Mouse (Mus musculus): ENCODE measurements around the gene Pparg. TPM values are rescaled to one million over a fixed set of nuclear protein-coding genes. Genes with fewer than 3 reads are reported as not detected.

Pparg gene
- polyA plus RNA-seq, 1 experiment from 2014 or later = not detected

DNA sequence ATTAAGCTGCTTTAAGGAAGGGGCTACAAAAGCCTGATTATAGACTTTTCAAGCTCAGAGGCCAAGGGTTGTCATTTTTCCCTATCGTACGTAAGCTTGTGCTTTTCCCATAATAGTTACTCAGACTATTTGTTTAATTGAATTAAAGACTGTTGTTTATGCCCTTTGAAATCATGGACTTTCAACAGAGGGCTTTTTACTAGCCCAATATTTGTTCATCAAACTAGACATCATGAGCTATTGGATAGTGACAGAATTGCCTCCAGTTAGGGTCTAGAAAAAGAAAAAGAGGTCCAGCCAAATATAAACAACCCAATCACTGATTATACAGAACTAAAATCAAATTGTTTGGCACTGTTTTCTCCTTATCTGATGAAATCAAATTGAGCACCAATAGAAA, 104.7 kb downstream of the Pparg start:
- Histone ChIP-seq H3K9ac (ENCODE audit: low read length) (no peak overlapping the region), H3K36me3 (ENCODE audit: control insufficient read depth, insufficient read depth, low read length) (no peaks in the 10 kb centered on the region), H3K27ac (ENCODE audit: low read depth, low read length) (no peak overlapping the region), H3K4me1 (ENCODE audit: control insufficient read depth, insufficient read depth, low read length) (peaks cover 10% of the 10 kb centered on the region; the same call in 1 of the 2 replicates), H3K9me3 (replicated peaks; ENCODE audit: control insufficient read depth, low read length) (no peaks in the 10 kb centered on the region), H3K4me3 (ENCODE audit: low read depth, low read length) (no peak overlapping the region), H3K4me2 (ENCODE audit: low read length) (no peak overlapping the region), H3K27me3 (replicated peaks; ENCODE audit: control insufficient read depth, insufficient read depth, low read length) (no peaks in the 10 kb centered on the region)
- ATAC-seq = no peak
- DNase-seq (ENCODE audit: low spot score) = no peak
- WGBS = 35% methylated on average over 2 of the region's 2 CpGs

DNA sequence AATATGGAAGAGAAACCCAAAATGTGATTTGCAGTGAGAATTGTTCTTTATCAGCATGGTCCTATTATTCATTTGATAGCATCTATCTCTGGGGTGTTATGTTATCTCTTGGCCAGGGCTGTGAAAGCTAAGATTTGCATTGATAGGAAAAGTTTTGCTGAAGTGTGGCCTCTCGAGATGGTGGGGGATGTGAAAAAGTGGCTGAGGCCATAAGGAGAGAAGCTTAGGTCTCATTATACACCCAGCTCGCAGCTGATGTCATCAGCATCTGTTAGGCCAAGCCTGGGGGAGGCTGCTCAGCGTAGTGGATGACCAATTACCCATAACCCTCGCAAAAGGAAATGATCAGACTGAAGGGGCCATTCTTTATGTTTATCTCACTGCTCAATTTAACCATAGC, 105.1 kb downstream of the Pparg start:
- peak; percentile 32 for DNase-seq (ENCODE audit: low spot score)
- no peaks in the 10 kb centered on the region for H3K36me3 ChIP-seq (ENCODE audit: control insufficient read depth, insufficient read depth, low read length)
- 27% methylated on average over 4 of the region's 4 CpGs for WGBS
- H3K27ac ChIP-seq (ENCODE audit: low read depth, low read length) = no peak overlapping the region
- H3K4me3 ChIP-seq (ENCODE audit: low read depth, low read length) = no peak overlapping the region
- peaks cover 10% of the 10 kb centered on the region; the same call in 1 of the 2 replicates for H3K4me1 ChIP-seq (ENCODE audit: control insufficient read depth, insufficient read depth, low read length)
- H3K9me3 ChIP-seq (replicated peaks; ENCODE audit: control insufficient read depth, low read length) = no peaks in the 10 kb centered on the region
- H3K9ac ChIP-seq (ENCODE audit: low read length) = no peak overlapping the region
- ATAC-seq = peak; percentile 37; the same call in 1 of the 2 replicates
- no peak overlapping the region for H3K4me2 ChIP-seq (ENCODE audit: low read length)
- no peaks in the 10 kb centered on the region for H3K27me3 ChIP-seq (replicated peaks; ENCODE audit: control insufficient read depth, insufficient read depth, low read length)

DNA sequence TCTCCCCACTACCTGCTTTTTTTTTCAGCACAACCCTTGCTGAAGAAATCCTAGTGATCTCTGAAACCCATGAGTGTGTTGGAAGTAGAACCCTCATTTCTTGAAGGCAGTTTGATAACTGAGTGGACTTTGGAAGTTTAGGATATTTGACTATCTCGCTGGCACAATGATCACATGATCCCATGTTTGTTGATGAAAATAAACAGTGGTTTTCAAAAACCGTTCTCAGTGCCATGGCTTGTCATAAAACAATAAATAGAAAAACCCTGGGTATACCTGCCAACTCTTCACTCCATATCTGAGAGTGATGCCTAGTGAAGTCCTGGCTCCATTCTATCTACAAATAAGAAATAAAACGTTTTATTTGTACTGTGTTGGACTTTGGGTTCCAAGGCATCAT, 105.8 kb downstream of the Pparg start:
- no peak for DNase-seq (ENCODE audit: low spot score)
- H3K4me3 ChIP-seq (ENCODE audit: low read depth, low read length) = no peak overlapping the region
- H3K27me3 ChIP-seq (replicated peaks; ENCODE audit: control insufficient read depth, insufficient read depth, low read length) = no peaks in the 10 kb centered on the region
- 75% methylated on average over 3 of the region's 3 CpGs for WGBS
- no peak overlapping the region for H3K4me2 ChIP-seq (ENCODE audit: low read length)
- H3K9ac ChIP-seq (ENCODE audit: low read length) = no peak overlapping the region
- H3K4me1 ChIP-seq (ENCODE audit: control insufficient read depth, insufficient read depth, low read length) = peaks cover 10% of the 10 kb centered on the region; the same call in 1 of the 2 replicates
- no peaks in the 10 kb centered on the region for H3K36me3 ChIP-seq (ENCODE audit: control insufficient read depth, insufficient read depth, low read length)
- ATAC-seq = no peak
- no peak overlapping the region for H3K27ac ChIP-seq (ENCODE audit: low read depth, low read length)
- no peaks in the 10 kb centered on the region for H3K9me3 ChIP-seq (replicated peaks; ENCODE audit: control insufficient read depth, low read length)

DNA sequence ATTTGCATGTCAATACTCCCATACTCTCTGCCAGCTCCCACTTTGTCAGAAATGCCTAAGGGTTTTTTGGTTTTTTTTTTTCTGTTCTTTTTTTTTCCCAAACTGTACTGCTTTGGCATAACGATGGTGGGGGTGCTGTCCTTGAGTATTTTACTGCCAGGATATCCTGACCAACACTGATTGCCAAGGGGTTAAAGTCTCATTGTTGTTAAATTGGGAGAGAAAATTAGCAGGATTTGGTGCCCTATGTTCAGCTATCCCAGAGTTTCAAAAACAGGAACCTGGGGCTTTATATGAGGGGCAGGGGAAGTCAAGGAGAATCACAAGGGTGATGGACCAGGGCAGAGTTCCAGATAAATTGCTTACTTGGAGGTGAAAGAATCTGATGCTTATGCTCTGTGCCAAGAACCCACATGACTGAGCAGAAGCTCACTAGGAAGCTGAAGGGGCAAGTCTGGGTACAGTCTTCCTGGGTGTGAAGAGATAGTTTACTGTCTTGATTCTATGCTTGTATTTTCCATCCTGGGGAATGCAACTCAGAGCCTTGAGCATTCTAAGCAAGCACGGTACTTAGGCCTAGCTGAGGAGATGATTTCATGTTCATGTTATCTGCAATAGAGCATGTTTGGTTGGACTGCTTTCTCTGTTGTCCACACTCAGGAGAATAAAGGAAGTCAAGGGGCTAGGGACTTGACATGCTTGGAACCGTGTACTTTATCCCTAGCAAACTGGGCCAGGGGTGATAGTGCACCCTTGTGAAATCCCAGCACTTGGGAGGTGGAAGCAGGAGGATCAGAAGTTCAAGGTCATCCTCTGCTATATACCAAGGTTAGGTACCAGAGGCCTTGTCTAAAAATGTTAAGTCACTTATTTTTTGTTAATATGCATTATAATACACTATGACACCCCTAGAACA, 109.2 kb downstream of the Pparg start:
- no peak overlapping the region for H3K9ac ChIP-seq (ENCODE audit: low read length)
- peaks cover 10% of the 10 kb centered on the region; the same call in 1 of the 2 replicates for H3K4me1 ChIP-seq (ENCODE audit: control insufficient read depth, insufficient read depth, low read length)
- WGBS = 63% methylated on average over 3 of the region's 3 CpGs
- ATAC-seq = no peak
- no peaks in the 10 kb centered on the region for H3K36me3 ChIP-seq (ENCODE audit: control insufficient read depth, insufficient read depth, low read length)
- DNase-seq (ENCODE audit: low spot score) = peak; percentile 60
- no peak overlapping the region for H3K27ac ChIP-seq (ENCODE audit: low read depth, low read length)
- H3K4me2 ChIP-seq (ENCODE audit: low read length) = no peak overlapping the region
- H3K9me3 ChIP-seq (replicated peaks; ENCODE audit: control insufficient read depth, low read length) = no peaks in the 10 kb centered on the region
- H3K27me3 ChIP-seq (replicated peaks; ENCODE audit: control insufficient read depth, insufficient read depth, low read length) = no peaks in the 10 kb centered on the region
- H3K4me3 ChIP-seq (ENCODE audit: low read depth, low read length) = no peak overlapping the region

DNA sequence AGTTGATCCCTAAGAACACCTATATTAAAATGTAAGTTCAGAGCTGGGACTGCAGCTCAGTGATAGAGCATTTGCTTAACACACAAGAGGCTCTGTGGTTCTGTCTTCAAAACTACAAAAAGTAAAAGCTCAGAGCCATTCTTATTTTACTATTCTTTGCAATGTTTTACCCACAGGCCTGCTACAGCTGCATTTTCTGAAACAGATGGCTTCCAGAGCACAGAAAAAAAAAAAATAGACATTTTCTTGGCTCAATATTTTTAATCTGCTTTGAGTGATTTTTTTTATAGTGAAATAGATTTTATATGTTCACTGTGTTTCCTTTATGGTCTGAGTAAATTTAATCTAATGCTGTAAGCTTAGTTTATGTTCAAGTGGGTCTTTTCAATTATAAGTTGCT, 111.2 kb downstream of the Pparg start:
- DNase-seq (ENCODE audit: low spot score) (peak; percentile 39), ATAC-seq (no peak)
- H3K4me3 ChIP-seq (ENCODE audit: low read depth, low read length) = no peak overlapping the region
- H3K9ac ChIP-seq (ENCODE audit: low read length) = no peak overlapping the region
- H3K4me2 ChIP-seq (ENCODE audit: low read length) = no peak overlapping the region
- no peaks in the 10 kb centered on the region for H3K27me3 ChIP-seq (replicated peaks; ENCODE audit: control insufficient read depth, insufficient read depth, low read length)
- H3K27ac ChIP-seq (ENCODE audit: low read depth, low read length) = no peak overlapping the region
- peaks cover 10% of the 10 kb centered on the region; the same call in 1 of the 2 replicates for H3K4me1 ChIP-seq (ENCODE audit: control insufficient read depth, insufficient read depth, low read length)
- H3K9me3 ChIP-seq (replicated peaks; ENCODE audit: control insufficient read depth, low read length) = no peaks in the 10 kb centered on the region
- H3K36me3 ChIP-seq (ENCODE audit: control insufficient read depth, insufficient read depth, low read length) = no peaks in the 10 kb centered on the region

DNA sequence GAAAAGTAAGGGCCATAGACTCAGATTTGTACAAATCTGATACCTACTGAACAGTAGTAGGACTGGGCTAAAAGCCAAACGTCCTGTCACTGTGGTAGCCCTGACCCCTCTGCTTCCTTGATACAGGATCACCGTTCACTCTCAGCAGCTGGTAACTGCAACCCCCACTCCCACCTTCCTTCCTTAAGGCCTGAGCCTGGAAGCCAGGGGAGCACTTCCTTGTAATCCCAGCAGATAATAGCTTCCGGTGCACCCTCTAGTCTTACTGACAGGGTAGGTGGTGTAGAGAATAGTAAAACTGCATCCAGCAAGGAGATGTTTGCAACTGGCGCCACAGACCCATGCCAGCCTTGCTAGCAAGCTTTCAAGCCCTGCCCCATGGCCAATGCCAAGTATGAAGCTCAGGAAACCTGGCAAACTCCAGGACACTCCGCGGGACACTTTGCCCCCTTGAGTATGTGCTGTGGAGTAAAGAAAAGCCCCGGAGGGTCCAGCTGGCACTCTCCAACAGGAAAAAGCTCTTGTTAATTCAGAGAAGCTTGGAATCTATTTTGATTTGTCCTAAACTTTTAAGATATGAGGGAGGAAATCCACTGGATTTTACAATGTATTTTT, 116.4 kb downstream of the Pparg start:
- H3K36me3 ChIP-seq (ENCODE audit: control insufficient read depth, insufficient read depth, low read length) = no peaks in the 10 kb centered on the region
- no peak for DNase-seq (ENCODE audit: low spot score)
- no peak overlapping the region for H3K4me2 ChIP-seq (ENCODE audit: low read length)
- no peak for ATAC-seq
- WGBS = 55% methylated on average over 7 of the region's 7 CpGs
- peaks cover 5% of the 10 kb centered on the region; the same call in 1 of the 2 replicates for H3K4me1 ChIP-seq (ENCODE audit: control insufficient read depth, insufficient read depth, low read length)
- H3K9me3 ChIP-seq (replicated peaks; ENCODE audit: control insufficient read depth, low read length) = no peaks in the 10 kb centered on the region
- no peak overlapping the region for H3K4me3 ChIP-seq (ENCODE audit: low read depth, low read length)
- H3K27ac ChIP-seq (ENCODE audit: low read depth, low read length) = no peak overlapping the region
- no peak overlapping the region for H3K9ac ChIP-seq (ENCODE audit: low read length)
- H3K27me3 ChIP-seq (replicated peaks; ENCODE audit: control insufficient read depth, insufficient read depth, low read length) = no peaks in the 10 kb centered on the region

DNA sequence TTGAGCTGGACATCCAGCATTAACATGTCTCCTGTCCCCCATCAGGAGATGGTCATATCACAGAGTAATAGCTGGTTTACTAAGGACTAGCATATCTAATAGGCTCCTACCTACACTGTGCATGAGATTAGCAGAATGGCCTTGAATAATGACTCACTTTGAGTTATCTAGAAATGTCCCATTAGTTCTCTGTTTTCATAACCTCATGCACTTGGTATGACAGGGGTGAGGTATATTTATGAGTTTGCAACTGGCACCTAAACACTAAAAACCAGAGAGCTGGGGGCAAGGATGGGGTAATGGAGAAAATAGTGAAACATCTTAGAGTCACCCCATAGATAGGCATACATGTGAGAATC, 119.2 kb downstream of the Pparg start:
- Histone ChIP-seq H3K27ac (ENCODE audit: low read depth, low read length) (no peak overlapping the region), H3K9ac (ENCODE audit: low read length) (no peak overlapping the region), H3K36me3 (ENCODE audit: control insufficient read depth, insufficient read depth, low read length) (no peaks in the 10 kb centered on the region), H3K4me1 (ENCODE audit: control insufficient read depth, insufficient read depth, low read length) (peaks cover 5% of the 10 kb centered on the region; the same call in 1 of the 2 replicates), H3K9me3 (replicated peaks; ENCODE audit: control insufficient read depth, low read length) (no peaks in the 10 kb centered on the region), H3K27me3 (replicated peaks; ENCODE audit: control insufficient read depth, insufficient read depth, low read length) (no peaks in the 10 kb centered on the region), H3K4me2 (ENCODE audit: low read length) (no peak overlapping the region), H3K4me3 (ENCODE audit: low read depth, low read length) (no peak overlapping the region)
- ATAC-seq (no peak), DNase-seq (ENCODE audit: low spot score) (no peak)

DNA sequence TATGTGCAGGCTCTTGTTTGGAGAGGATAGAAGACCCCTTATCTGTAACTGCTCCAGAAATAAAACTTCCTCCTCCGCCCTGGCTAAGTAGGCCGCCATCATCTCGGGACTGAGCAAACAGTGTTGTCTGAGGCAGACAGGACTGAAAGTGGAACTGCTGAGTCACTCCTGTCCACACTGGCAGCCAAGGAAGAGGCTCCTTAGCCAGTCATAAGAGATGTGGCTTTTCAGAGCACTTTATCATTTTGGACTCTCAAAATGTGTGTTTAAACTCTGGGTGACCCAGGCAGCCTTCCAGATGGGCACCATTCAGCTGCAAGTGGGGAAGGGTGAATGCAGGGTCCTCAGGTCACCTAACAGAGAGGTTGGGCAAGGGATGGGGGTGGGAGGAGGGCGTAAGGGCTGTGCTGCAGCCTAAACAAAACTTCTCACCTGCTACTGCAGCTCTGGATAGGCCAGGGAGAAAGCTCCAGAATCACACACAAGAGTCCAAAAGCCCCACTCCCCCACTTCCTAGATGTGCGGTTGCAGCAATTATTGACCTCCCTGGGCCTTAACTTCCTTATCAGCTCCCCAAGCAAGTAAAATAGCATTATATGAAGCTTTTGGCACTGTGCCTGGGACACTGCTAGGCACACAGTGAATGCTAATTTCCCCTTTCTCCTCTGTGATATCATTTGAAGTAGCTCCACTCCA, 119.7 kb downstream of the Pparg start:
- Histone ChIP-seq H3K4me1 (ENCODE audit: control insufficient read depth, insufficient read depth, low read length) (peaks cover 5% of the 10 kb centered on the region; the same call in 1 of the 2 replicates), H3K9ac (ENCODE audit: low read length) (no peak overlapping the region), H3K36me3 (ENCODE audit: control insufficient read depth, insufficient read depth, low read length) (no peaks in the 10 kb centered on the region), H3K9me3 (replicated peaks; ENCODE audit: control insufficient read depth, low read length) (no peaks in the 10 kb centered on the region), H3K4me2 (ENCODE audit: low read length) (no peak overlapping the region), H3K27ac (ENCODE audit: low read depth, low read length) (no peak overlapping the region), H3K27me3 (replicated peaks; ENCODE audit: control insufficient read depth, insufficient read depth, low read length) (no peaks in the 10 kb centered on the region), H3K4me3 (ENCODE audit: low read depth, low read length) (no peak overlapping the region)
- ATAC-seq (no peak), DNase-seq (ENCODE audit: low spot score) (peak; percentile 68)
- WGBS = 43% methylated on average over 5 of the region's 5 CpGs

All from forebrain, embryonic 14.5 days (tissue).